Mouse (Mus musculus) embryonic fibroblast, embryonic 13.5 days (primary cell): ENCODE results near the gene L3mbtl2.

Experiments
- CTCF ChIP-seq: IDR thresholded peaks from 2 replicates; pipeline ENCODE4 v1.5.1; 2011; ENCODE audit warnings: mild to moderate bottlenecking, control low read depth, low read length, moderate library complexity, borderline replicate concordance; ENCODE audit not compliant: insufficient read depth
- POLR2A ChIP-seq: IDR thresholded peaks from 2 replicates; pipeline ENCODE4 v1.6.1; 2011; ENCODE audit warnings: low read depth, mild to moderate bottlenecking, control low read depth, low read length, moderate library complexity

GRCm38 (mm10) chr15:81676637-81677036, 12.9 kb downstream of the L3mbtl2 start:
- no peak for TF ChIP-seq CTCF
- no peak for TF ChIP-seq POLR2A
